Mouse (Mus musculus) mature B cell (primary cell): ENCODE results near the gene Olfr550.
"Not testable (repeated sequence)": the region's sequence is repeated elsewhere in the genome, so short reads cannot be mapped to it uniquely, and the experiment has no call there.

Experiments
- in situ Hi-C: fragments of 300-500 bp; cut with MboI; formaldehyde crosslinking; loops from 2 replicates; pipeline ENCODE4 v1.14.3; 2019

The Olfr550 gene

GRCm38 (mm10) chr7:102571142-102571541 is at the start of gene Olfr550:
Olfr550 (plus strand) TSS chr7:102571442.
- in situ Hi-C loops, result no loop called here

DNA sequence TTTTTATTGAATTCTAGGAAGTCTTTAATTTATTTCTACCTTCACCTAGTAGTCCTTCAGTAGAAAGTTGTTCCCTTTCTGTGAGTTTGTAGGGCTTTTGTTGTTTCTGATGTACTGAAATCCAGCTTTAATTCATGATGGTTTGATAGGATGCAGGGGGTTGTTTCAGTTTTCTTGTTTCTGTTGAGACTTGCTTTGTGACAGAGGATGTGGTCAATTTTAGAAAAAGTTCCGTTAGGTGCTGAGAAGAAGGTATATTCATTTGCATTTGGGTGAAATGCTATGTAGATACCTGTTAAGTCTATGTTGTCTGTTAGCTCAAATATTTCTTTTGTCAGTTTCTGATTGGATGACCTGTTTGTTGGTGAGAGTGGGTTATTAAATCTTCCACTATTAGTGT is 42.2 kb upstream of the Olfr550 start:
- in situ Hi-C loops, result no loop called here

DNA sequence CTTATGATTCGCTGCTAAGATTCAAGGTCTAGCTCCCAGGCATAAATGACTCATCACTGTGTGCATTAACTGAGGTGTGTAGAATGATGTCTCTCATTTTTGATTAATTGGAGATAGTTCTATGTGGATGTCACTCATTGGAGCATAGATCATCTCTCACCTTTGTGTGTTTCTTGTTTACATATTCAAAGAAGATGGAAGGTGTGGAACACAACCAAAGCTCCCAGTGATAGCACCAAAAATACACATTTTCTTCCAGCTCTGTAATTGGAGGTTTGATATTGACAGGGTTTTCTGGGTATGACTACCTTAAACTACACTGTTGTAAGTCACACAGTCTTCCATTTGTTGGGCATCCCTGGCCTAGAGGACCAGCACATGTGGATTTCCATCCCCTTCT is 36.8 kb upstream of the Olfr550 start, which contains the start of gene Olfr547:
Gene Olfr547, plus strand, starts transcription at position 301 of the 400 bp plus-strand sequence.
- in situ Hi-C loops, result no loop called here

DNA sequence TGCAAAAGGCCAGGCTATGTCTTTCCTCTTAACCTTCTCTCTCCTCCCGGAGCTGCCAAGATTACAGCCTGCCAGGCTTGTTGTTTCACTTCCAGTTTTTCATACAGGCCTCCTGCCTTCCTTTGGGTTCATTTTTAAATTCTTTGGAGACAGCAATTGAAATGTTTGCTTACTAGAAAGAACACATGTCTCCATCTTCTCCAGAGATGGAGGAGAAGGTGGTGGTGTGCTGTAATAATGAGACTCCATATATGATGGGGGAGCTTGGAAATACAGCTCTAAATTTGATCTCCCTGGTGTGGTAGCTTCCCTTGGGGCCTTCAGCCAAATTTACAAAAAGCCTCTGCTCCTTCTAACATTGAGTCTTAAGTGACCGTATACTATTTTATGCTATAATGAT is 30.6 kb upstream of the Olfr550 start, which contains the start of gene Olfr548-ps1:
Gene Olfr548-ps1, plus strand, starts transcription at position 301 of the 400 bp plus-strand sequence.
- in situ Hi-C loops, result no loop called here

GRCm38 (mm10) chr7:102541251-102541650 is 30.0 kb upstream of the Olfr550 start:
- in situ Hi-C loops, result no loop called here

GRCm38 (mm10) chr7:102549570-102549969 is 21.7 kb upstream of the Olfr550 start, which contains the start of gene Olfr549:
Olfr549 (plus strand) TSS chr7:102549870.
- in situ Hi-C loops, result no loop called here

DNA sequence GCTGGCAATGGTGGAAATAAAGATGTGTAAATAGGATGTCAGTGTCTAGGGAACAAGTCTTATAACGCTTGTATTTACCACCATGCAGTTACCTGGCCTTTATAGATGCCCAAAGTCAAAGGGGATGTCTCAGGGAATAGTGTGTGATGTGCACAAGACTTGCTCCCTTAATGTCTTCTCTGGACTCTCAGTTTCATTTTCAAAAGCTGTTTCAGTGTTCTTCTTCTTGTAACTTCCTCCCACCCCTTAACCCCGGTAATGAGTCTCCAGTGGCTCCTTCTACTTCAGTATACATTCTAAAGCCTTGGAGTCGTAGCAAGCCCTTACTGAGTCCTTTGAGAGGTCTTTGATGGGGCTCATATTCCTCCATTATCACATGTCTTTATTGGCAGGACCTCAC is 18.0 kb upstream of the Olfr550 start:
- in situ Hi-C loops, result no loop called here

DNA sequence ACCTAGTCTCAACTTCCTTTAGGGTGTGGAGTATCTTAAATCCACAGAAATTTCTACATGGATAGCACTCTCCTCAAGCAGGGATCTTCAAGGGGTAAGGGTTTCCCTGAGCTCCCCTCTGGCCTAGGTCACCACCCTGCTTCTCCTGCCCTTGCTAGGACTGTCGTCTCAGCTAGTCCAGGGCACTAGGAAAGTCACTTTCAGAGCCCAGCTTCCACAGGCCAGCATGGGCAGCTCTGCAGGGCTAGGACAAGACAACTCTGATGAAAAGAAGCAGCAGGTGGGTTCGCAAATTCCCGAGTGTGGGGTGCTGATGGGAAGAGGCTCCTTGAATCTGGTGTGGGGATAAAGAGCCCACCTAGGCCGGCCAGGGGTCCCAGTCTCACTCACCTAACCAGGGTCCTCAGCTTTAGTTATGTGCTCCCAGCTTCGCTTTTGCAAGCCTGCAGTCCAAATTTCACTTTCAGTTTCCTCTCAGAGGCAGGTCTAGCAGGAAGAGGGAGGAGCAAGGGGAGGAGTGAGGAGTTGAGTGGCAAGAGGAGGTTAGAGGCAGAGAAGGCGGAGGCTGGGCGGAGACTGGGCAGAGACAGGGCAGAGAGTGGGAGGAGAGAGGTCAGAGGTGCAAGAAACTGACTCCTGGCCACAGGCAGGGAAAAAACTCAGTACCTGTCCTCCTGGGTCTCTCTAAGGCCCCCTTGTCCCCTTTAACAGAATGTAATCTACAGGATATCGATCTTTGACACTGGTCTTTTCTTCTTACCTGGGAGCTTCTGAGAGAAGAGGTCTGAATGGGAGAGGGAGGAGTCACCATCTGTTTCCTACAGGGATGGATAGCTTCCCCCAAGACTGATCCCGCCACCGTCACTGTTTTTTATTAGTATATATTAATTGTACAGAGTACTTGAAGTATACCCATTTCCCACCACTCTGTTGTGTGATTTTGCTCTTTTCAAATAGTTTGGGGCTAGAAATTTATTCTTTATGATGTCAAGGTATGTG is 5.9 kb upstream of the Olfr550 start, which contains the start of gene Trim21:
Gene Trim21, minus strand, starts transcription at position 488 of the 999 bp plus-strand sequence.
- in situ Hi-C loops, result no loop called here

GRCm38 (mm10) chr7:102566219-102566618 is 5.0 kb upstream of the Olfr550 start:
- in situ Hi-C loops, result no loop called here

GRCm38 (mm10) chr7:102573174-102573830 is 2.1 kb downstream of the Olfr550 start:
- in situ Hi-C loops, result no loop called here

- in situ Hi-C loops, result no loop called here
Measured at GRCm38 (mm10) chr7:102575998-102576397, 4.8 kb downstream of the Olfr550 start.

- in situ Hi-C loops, result no loop called here
Measured at GRCm38 (mm10) chr7:102591786-102592185, 20.5 kb downstream of the Olfr550 start, which contains the start of gene Olfr551. Olfr551 (minus strand) TSS chr7:102591886.

DNA sequence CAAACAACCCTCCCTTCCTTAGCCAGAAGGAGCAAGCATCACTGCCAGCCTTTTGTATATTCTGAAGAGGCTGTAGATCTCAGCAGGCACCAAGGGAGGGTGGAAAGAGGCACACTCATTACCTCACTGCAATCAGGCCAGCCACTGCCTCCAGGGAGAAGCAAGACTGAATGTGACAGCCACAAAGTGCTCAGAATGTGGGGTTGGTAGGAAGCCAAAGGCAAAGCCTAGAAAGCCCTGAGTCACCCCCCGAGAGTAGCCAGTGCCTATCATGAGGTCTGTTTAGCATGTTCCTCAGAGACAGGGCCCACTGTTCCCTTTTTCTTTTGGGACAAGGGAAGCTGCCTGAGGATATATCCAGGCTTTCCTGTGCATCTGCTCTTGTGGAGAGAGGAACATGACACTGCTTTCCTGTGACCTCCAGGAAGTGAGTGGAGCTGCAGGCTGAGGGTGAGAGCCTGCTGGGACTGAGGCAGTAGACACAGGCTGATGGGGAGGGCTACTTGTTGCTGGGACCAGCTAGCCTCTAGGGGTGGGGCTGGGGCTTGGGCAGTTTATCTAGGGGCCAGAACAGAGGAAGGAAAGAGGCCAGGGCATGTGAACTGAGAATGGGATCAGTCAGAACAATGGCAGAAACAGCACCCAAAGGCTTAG is 26.3 kb downstream of the Olfr550 start, which contains the start of gene Olfr552:
Gene Olfr552, plus strand, starts transcription at position 393 of the 654 bp plus-strand sequence.
- in situ Hi-C loops, result no loop called here

- in situ Hi-C loops, result no loop called here
Measured at GRCm38 (mm10) chr7:102618118-102618517, 46.9 kb downstream of the Olfr550 start, which contains the start of gene Olfr553. Olfr553 (minus strand) TSS chr7:102618218.

- in situ Hi-C loops, result no loop called here
Measured at GRCm38 (mm10) chr7:102619608-102620007, 48.4 kb downstream of the Olfr550 start.

DNA sequence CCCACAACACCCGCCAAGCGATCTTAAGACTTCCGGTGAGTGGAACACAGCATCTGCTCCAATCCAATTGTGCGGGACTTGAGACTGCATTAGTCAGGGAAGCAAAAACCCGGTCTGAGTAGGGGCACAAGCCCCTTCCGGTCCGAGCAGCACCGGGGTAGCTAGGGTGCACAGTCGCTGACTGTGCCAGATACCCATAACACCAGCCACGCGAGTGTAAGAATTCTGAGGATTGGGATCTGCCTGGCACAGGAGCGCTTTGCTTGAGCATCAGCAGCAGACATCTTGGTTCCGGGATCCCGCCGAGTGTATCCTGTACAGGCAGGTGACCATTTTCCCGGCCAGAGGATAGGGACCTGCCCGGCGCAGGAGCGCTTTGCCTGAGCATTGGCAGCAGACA is 49.1 kb downstream of the Olfr550 start:
- in situ Hi-C loops, result not testable (repeated sequence)
